Mouse (Mus musculus): Measurements from ENCODE around the gene Arglu1. TPM values are rescaled to one million over a fixed set of nuclear protein-coding genes. Genes with fewer than 3 reads are reported as not detected.

Gene Arglu1
- polyA plus RNA-seq (2015; fragmentation: Nextera tagmentation; extraction: Ambion mirVana), result 184 TPM in 2 replicates

DNA sequence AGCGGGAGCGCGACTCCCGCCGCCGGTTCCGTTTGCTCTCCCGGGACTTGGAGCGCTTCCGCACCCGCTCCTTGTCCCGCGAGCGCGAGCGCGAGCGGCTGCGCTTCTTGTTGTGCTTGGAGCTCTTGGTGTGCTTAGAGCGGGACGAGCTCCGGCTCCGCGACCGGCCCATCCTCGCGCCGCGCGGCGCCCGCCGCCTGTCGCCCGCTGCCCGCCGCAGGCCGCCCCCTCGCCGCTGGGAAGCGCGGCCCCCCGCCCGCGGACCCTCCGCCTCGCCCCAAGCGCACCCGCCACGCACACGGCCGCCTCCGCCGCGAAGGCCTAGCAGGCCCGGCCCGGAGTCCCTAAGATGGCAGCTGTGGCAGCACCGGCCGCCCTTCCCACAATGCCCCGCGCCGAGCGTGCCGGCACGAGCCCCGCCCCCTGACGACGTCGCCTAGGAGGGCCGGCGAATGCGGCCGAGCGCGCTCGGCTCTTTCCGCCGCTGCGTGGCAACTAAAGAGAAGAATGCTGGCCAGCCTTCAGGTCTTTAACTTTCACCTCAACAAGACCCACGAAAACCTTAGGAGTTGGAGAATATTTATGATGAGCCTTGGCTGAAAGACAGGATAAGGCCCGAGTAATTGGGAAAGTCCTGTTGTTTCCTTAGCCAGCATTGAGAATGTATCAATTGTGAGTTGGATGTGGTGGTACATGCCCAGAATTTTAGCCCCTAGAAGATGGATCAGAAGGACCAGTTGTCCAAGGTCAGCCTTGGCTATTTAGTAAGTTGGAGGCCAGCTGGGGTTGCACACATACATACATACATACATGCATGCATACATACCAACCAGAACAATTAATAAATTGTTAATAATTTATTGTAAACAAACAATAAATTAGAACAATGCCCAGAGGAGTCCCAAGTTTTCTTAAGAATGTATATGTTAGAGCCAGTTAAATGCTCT lies at the start of gene Arglu1:
TSS of gene Arglu1 (minus strand) at position 376 of the 947 bp plus-strand sequence.
- Histone ChIP-seq H3K4me1 (replicated peaks) (peaks cover 42% of the 10 kb centered on the region), H3K36me3 (no peaks in the 10 kb centered on the region), H3K4me2 (peak within 1 kb of the TSS; percentile 90), H3K27me3 (no peaks in the 10 kb centered on the region), H3K9ac (peak within 1 kb of the TSS; percentile 97), H3K27ac (replicated peaks) (peak within 1 kb of the TSS; percentile 98), H3K9me3 (no peaks in the 10 kb centered on the region), H3K4me3 (peak within 1 kb of the TSS; percentile 89)
- under 1% methylated on average over 81 of the region's 81 CpGs for WGBS
- peak; percentile 96 for ATAC-seq (ENCODE audit: low read depth)

DNA sequence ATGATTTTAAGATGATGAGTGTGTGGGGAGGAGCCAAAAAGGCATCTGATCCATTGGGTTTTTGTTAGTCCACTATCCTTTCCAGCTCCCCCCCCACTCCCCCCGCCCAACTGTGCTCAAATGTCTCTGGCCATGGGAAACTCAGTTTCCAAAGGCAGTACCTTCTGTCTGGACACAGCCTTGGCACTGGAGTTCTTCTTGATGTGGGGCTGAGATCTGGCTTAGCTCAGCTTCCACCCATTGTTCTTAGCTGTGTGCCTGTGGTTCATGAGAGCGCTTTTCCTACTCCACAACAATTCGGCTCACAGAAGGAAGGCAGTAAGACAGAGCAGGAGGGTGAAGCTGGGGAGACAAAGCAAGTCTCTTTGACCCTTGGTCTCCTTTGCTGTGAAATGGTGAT lies 47.0 kb upstream of the Arglu1 start:
- Histone ChIP-seq H3K4me1 (replicated peaks) (no peaks in the 10 kb centered on the region), H3K27me3 (no peaks in the 10 kb centered on the region), H3K9me3 (no peaks in the 10 kb centered on the region), H3K27ac (replicated peaks) (no peak overlapping the region), H3K4me2 (no peak overlapping the region), H3K4me3 (no peak overlapping the region), H3K9ac (no peak overlapping the region), H3K36me3 (no peaks in the 10 kb centered on the region)
- 81% methylated on average over 3 of the region's 3 CpGs for WGBS
- no peak for ATAC-seq (ENCODE audit: low read depth)

GRCm38 (mm10) chr8:8736826-8737225 lies 46.5 kb upstream of the Arglu1 start:
- Histone ChIP-seq H3K4me1 (replicated peaks) (no peaks in the 10 kb centered on the region), H3K4me2 (no peak overlapping the region), H3K27me3 (no peaks in the 10 kb centered on the region), H3K27ac (replicated peaks) (no peak overlapping the region), H3K9me3 (no peaks in the 10 kb centered on the region), H3K4me3 (no peak overlapping the region), H3K9ac (no peak overlapping the region), H3K36me3 (no peaks in the 10 kb centered on the region)
- no peak for ATAC-seq (ENCODE audit: low read depth)
- 81% methylated on average over 8 of the region's 8 CpGs for WGBS

GRCm38 (mm10) chr8:8733804-8734203 lies 43.5 kb upstream of the Arglu1 start:
- H3K4me1 ChIP-seq (replicated peaks), result no peaks in the 10 kb centered on the region
- H3K4me2 ChIP-seq, result no peak overlapping the region
- no peaks in the 10 kb centered on the region for H3K9me3 ChIP-seq
- H3K36me3 ChIP-seq, result no peaks in the 10 kb centered on the region
- no peak for ATAC-seq (ENCODE audit: low read depth)
- H3K27me3 ChIP-seq, result no peaks in the 10 kb centered on the region
- H3K4me3 ChIP-seq, result no peak overlapping the region
- H3K27ac ChIP-seq (replicated peaks), result no peak overlapping the region
- WGBS, result 45% methylated on average over 4 of the region's 4 CpGs
- H3K9ac ChIP-seq, result no peak overlapping the region

DNA sequence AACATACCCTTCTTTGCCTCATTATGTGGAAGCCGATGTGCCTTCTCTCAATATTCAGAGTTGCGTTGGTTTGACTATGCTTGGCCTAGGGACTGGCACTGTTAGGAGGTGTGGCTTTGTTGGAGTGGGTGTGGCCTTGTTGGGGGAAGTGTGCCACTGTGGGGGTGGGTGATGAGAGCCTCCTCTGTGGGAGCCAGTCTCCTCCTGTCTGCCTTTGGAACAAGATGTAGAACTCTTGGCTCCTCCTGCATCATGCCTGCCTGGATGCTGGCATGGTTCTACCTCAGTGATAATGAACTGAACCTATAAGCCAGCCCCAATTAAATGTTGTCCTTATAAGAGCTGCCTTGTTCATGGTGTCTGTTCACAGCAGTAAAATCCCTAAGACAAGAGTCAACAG lies 38.3 kb upstream of the Arglu1 start:
- no peaks in the 10 kb centered on the region for H3K4me1 ChIP-seq (replicated peaks)
- no peak overlapping the region for H3K27ac ChIP-seq (replicated peaks)
- no peaks in the 10 kb centered on the region for H3K9me3 ChIP-seq
- no peak overlapping the region for H3K4me2 ChIP-seq
- 98% methylated on average over 2 of the region's 2 CpGs for WGBS
- H3K27me3 ChIP-seq, result no peaks in the 10 kb centered on the region
- no peak overlapping the region for H3K9ac ChIP-seq
- no peak overlapping the region for H3K4me3 ChIP-seq
- no peak for ATAC-seq (ENCODE audit: low read depth)
- no peaks in the 10 kb centered on the region for H3K36me3 ChIP-seq

- H3K27ac ChIP-seq (replicated peaks), result no peak overlapping the region
- H3K36me3 ChIP-seq, result no peaks in the 10 kb centered on the region
- no peaks in the 10 kb centered on the region for H3K27me3 ChIP-seq
- H3K4me1 ChIP-seq (replicated peaks), result no peaks in the 10 kb centered on the region
- no peak overlapping the region for H3K4me2 ChIP-seq
- 73% methylated on average over 2 of the region's 2 CpGs for WGBS
- H3K9me3 ChIP-seq, result no peaks in the 10 kb centered on the region
- H3K4me3 ChIP-seq, result no peak overlapping the region
- no peak overlapping the region for H3K9ac ChIP-seq
- no peak for ATAC-seq (ENCODE audit: low read depth)
These were observed 36.2 kb upstream of the Arglu1 start for GRCm38 (mm10) chr8:8726547-8726946.

DNA sequence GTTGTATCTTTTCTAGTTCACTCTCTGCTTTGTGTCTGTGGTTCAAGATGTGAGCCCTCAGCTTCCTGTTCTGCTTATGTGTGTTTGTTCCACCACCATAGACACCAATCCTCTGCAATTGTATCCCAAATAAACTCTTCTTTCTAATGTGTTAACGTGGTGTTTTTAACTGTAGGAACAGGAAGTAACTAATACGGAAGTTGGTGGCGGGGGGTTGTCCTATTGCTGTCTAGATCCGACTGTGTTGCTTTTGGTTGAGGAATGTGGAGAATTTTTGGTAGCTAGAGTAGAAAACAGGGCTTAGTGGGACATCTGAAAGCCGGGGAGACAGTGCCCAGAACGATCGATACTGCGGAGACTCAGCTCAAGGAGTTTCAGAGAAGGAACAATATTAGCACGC lies 14.5 kb upstream of the Arglu1 start:
- no peaks in the 10 kb centered on the region for H3K27me3 ChIP-seq
- no peak overlapping the region for H3K9ac ChIP-seq
- no peaks in the 10 kb centered on the region for H3K4me1 ChIP-seq (replicated peaks)
- ATAC-seq (ENCODE audit: low read depth), result no peak
- H3K36me3 ChIP-seq, result no peaks in the 10 kb centered on the region
- no peaks in the 10 kb centered on the region for H3K9me3 ChIP-seq
- H3K4me2 ChIP-seq, result no peak overlapping the region
- H3K4me3 ChIP-seq, result no peak overlapping the region
- WGBS, result 84% methylated on average over 9 of the region's 9 CpGs
- no peak overlapping the region for H3K27ac ChIP-seq (replicated peaks)

- 92% methylated on average over 2 of the region's 2 CpGs for WGBS
- no peaks in the 10 kb centered on the region for H3K27me3 ChIP-seq
- H3K4me3 ChIP-seq, result no peak overlapping the region
- no peak overlapping the region for H3K27ac ChIP-seq (replicated peaks)
- H3K9me3 ChIP-seq, result no peaks in the 10 kb centered on the region
- H3K4me1 ChIP-seq (replicated peaks), result no peaks in the 10 kb centered on the region
- H3K4me2 ChIP-seq, result no peak overlapping the region
- H3K9ac ChIP-seq, result no peak overlapping the region
- H3K36me3 ChIP-seq, result no peaks in the 10 kb centered on the region
- no peak for ATAC-seq (ENCODE audit: low read depth)
These were observed 13.3 kb upstream of the Arglu1 start for GRCm38 (mm10) chr8:8703668-8704067.

- Histone ChIP-seq H3K4me3 (no peak overlapping the region), H3K27me3 (no peaks in the 10 kb centered on the region), H3K9me3 (no peaks in the 10 kb centered on the region), H3K36me3 (no peaks in the 10 kb centered on the region), H3K4me2 (no peak overlapping the region), H3K9ac (no peak overlapping the region), H3K4me1 (replicated peaks) (no peaks in the 10 kb centered on the region), H3K27ac (replicated peaks) (no peak overlapping the region)
- no peak for ATAC-seq (ENCODE audit: low read depth)
- WGBS, result 94% methylated on average over 10 of the region's 10 CpGs
These were observed 10.5 kb upstream of the Arglu1 start for GRCm38 (mm10) chr8:8700821-8701220.

- H3K4me2 ChIP-seq, result no peak overlapping the region
- H3K4me3 ChIP-seq, result no peak overlapping the region
- H3K9ac ChIP-seq, result no peak overlapping the region
- ATAC-seq (ENCODE audit: low read depth), result no peak
- 87% methylated on average over 4 of the region's 4 CpGs for WGBS
- H3K27ac ChIP-seq (replicated peaks), result no peak overlapping the region
- H3K36me3 ChIP-seq, result no peaks in the 10 kb centered on the region
- H3K4me1 ChIP-seq (replicated peaks), result no peaks in the 10 kb centered on the region
- no peaks in the 10 kb centered on the region for H3K9me3 ChIP-seq
- H3K27me3 ChIP-seq, result no peaks in the 10 kb centered on the region
These were observed 9.9 kb upstream of the Arglu1 start for GRCm38 (mm10) chr8:8700229-8700628.

GRCm38 (mm10) chr8:8689454-8690145 lies 721 bp downstream of the Arglu1 start:
- ATAC-seq (ENCODE audit: low read depth), result peak; percentile 82
- peak overlapping the region; percentile 89 for H3K4me3 ChIP-seq
- H3K36me3 ChIP-seq, result no peaks in the 10 kb centered on the region
- no peaks in the 10 kb centered on the region for H3K9me3 ChIP-seq
- no peaks in the 10 kb centered on the region for H3K27me3 ChIP-seq
- H3K4me1 ChIP-seq (replicated peaks), result peaks cover 45% of the 10 kb centered on the region
- H3K9ac ChIP-seq, result peak overlapping the region; percentile 97
- H3K4me2 ChIP-seq, result peak overlapping the region; percentile 90
- H3K27ac ChIP-seq (replicated peaks), result peak overlapping the region; percentile 98
- WGBS, result under 1% methylated on average over 66 of the region's 68 CpGs

DNA sequence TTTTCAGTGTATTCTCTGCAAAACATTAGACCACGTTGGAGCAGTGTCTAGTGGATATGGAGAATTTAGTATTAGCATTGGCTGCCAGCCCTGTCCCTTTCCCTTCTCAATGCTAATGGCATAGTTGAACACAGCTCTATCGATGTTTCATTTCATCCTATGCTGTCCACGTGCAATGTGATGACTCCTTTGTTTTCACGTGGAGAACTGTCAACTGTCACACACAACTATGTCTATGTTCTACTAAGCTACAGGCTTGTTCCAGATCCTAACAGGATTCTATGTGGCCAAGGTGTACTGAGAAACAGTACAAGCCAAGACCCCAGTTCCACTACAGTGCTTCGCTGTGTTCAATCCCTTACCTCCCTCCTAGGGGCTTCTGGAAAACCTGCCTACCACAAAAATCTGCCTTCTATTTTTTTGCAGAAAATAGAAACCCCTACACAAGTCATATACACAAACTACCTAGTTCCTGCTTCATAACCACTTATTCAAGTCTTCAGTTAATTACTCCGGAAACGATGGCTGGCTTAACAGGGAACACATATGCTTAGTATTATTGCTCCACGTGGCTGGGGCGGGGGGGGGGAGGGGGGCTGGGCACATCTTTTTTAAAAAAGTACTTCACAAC lies 1.4 kb downstream of the Arglu1 start:
- peak overlapping the region; percentile 97 for H3K9ac ChIP-seq
- no peaks in the 10 kb centered on the region for H3K27me3 ChIP-seq
- peak overlapping the region; percentile 89 for H3K4me3 ChIP-seq
- H3K27ac ChIP-seq (replicated peaks), result no peak overlapping the region
- no peaks in the 10 kb centered on the region for H3K36me3 ChIP-seq
- peak overlapping the region; percentile 90 for H3K4me2 ChIP-seq
- H3K9me3 ChIP-seq, result no peaks in the 10 kb centered on the region
- 10% methylated on average over 9 of the region's 9 CpGs for WGBS
- no peak; the same call in 1 of the 2 replicates for ATAC-seq (ENCODE audit: low read depth)
- peaks cover 45% of the 10 kb centered on the region for H3K4me1 ChIP-seq (replicated peaks)

All from neural tube, embryonic 13.5 days (tissue).